Mouse (Mus musculus): Measurements from ENCODE around the gene Ccdc191.

Ccdc191 gene

GRCm38 (mm10) chr16:43889208-43890004 is at the start of gene Ccdc191:
Gene Ccdc191 (plus strand): TSS chr16:43889800.
- DNase-seq = peak; percentile 98

- DNase-seq = no peak
Measured at GRCm38 (mm10) chr16:43841236-43841635, 48.4 kb upstream of the Ccdc191 start.

GRCm38 (mm10) chr16:43849839-43850238 is 39.8 kb upstream of the Ccdc191 start:
- DNase-seq = no peak

GRCm38 (mm10) chr16:43858941-43859476 is 30.6 kb upstream of the Ccdc191 start:
- no peak for DNase-seq

GRCm38 (mm10) chr16:43860624-43861023 is 29.0 kb upstream of the Ccdc191 start:
- no peak for DNase-seq

- no peak for DNase-seq
Measured at GRCm38 (mm10) chr16:43869805-43870204, 19.8 kb upstream of the Ccdc191 start.

- no peak for DNase-seq
Measured at GRCm38 (mm10) chr16:43871419-43871818, 18.2 kb upstream of the Ccdc191 start.

GRCm38 (mm10) chr16:43879769-43880168 is 9.8 kb upstream of the Ccdc191 start:
- DNase-seq = no peak

GRCm38 (mm10) chr16:43881636-43882035 is 8.0 kb upstream of the Ccdc191 start:
- no peak for DNase-seq

GRCm38 (mm10) chr16:43882329-43882728 is 7.3 kb upstream of the Ccdc191 start:
- DNase-seq = no peak

- no peak for DNase-seq
Measured at GRCm38 (mm10) chr16:43890005-43890336, 371 bp downstream of the Ccdc191 start.

GRCm38 (mm10) chr16:43890747-43891336 is 1.2 kb downstream of the Ccdc191 start:
- DNase-seq = no peak

- DNase-seq = no peak
Measured at GRCm38 (mm10) chr16:43894501-43894900, 4.9 kb downstream of the Ccdc191 start.

- DNase-seq = no peak
Measured at GRCm38 (mm10) chr16:43900138-43900537, 10.5 kb downstream of the Ccdc191 start.

GRCm38 (mm10) chr16:43900571-43900970 is 11.0 kb downstream of the Ccdc191 start:
- DNase-seq = no peak

- DNase-seq = no peak
Measured at GRCm38 (mm10) chr16:43908881-43909280, 19.3 kb downstream of the Ccdc191 start.

GRCm38 (mm10) chr16:43918867-43919266 is 29.3 kb downstream of the Ccdc191 start:
- no peak for DNase-seq

- DNase-seq = no peak
Measured at GRCm38 (mm10) chr16:43922024-43922423, 32.4 kb downstream of the Ccdc191 start.

GRCm38 (mm10) chr16:43922630-43923029 is 33.0 kb downstream of the Ccdc191 start:
- DNase-seq = no peak

- DNase-seq = no peak
Measured at GRCm38 (mm10) chr16:43925001-43925558, 35.5 kb downstream of the Ccdc191 start.

- no peak for DNase-seq
Measured at GRCm38 (mm10) chr16:43925846-43926245, 36.2 kb downstream of the Ccdc191 start.

GRCm38 (mm10) chr16:43926341-43926859 is 36.8 kb downstream of the Ccdc191 start, which contains the start of gene Qtrt2:
Gene Qtrt2 (minus strand): TSS chr16:43926809.
- DNase-seq = no peak

GRCm38 (mm10) chr16:43930577-43930976 is 41.0 kb downstream of the Ccdc191 start:
- DNase-seq = no peak

GRCm38 (mm10) chr16:43931502-43931901 is 41.9 kb downstream of the Ccdc191 start:
- no peak for DNase-seq

Measured in cerebellum, adult 11 months (tissue).